Mouse (Mus musculus): ENCODE data around the gene Elmo1. TPM values are rescaled to one million over a fixed set of nuclear protein-coding genes. Genes with fewer than 3 reads are reported as not detected.

Gene Elmo1
- polyA plus RNA-seq, 1 experiment from 2014 or later = 17.8 TPM

GRCm38 (mm10) chr13:20430998-20431397, 340.6 kb downstream of the Elmo1 start:
- H3K27me3 ChIP-seq = no peaks in the 10 kb centered on the region
- H3K9ac ChIP-seq = no peak overlapping the region
- WGBS = 81% methylated on average over 6 of the region's 6 CpGs
- H3K4me3 ChIP-seq (replicated peaks) = no peak overlapping the region
- no peak overlapping the region for H3K4me2 ChIP-seq
- no peaks in the 10 kb centered on the region for H3K9me3 ChIP-seq
- H3K4me1 ChIP-seq = no peaks in the 10 kb centered on the region
- H3K27ac ChIP-seq = no peak overlapping the region
- no peak for ATAC-seq (ENCODE audit: low FRiP score)
- no peaks in the 10 kb centered on the region for H3K36me3 ChIP-seq (replicated peaks)

DNA sequence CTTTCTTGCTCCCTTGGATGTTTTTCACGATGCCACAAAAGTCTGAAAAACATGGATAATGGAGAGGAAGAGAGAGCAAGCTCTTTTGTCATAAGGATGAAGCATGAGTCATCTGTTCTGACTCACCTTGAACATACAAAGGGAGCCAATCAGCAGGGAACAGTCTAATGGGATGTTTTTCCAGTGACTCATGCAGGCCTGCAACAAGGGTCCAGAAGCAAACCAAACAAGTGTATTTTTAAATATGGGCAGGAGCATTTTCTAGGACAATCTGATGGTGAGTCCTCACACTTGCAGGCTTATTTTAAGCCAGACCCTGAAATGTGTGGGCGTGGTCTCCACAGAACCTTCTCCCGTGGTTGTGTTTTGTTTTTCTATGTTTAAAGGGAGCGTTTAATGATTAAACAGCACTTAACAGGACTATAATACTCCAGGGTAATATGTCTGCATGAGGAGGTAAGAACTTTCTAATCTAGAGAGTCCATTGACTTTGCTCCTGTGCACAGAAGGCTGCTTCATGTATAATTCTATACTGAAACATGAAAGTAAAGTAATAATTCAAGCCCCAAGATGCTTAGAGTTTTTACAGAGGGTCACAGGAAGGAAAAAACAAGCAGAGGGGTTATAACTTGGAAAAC, 342.9 kb downstream of the Elmo1 start:
- WGBS = 69% methylated on average over 4 of the region's 4 CpGs
- no peak overlapping the region for H3K4me3 ChIP-seq (replicated peaks)
- H3K4me1 ChIP-seq = no peaks in the 10 kb centered on the region
- H3K36me3 ChIP-seq (replicated peaks) = no peaks in the 10 kb centered on the region
- no peak overlapping the region for H3K9ac ChIP-seq
- H3K4me2 ChIP-seq = no peak overlapping the region
- no peaks in the 10 kb centered on the region for H3K9me3 ChIP-seq
- H3K27me3 ChIP-seq = no peaks in the 10 kb centered on the region
- no peak overlapping the region for H3K27ac ChIP-seq
- no peak; the same call in 1 of the 2 replicates for ATAC-seq (ENCODE audit: low FRiP score)

- Histone ChIP-seq H3K4me3 (replicated peaks) (no peak overlapping the region), H3K9me3 (no peaks in the 10 kb centered on the region), H3K36me3 (replicated peaks) (no peaks in the 10 kb centered on the region), H3K4me1 (no peaks in the 10 kb centered on the region), H3K4me2 (no peak overlapping the region), H3K27ac (no peak overlapping the region), H3K9ac (no peak overlapping the region), H3K27me3 (no peaks in the 10 kb centered on the region)
- WGBS = 52% methylated on average over 4 of the region's 4 CpGs
- peak; percentile 40; the same call in 1 of the 2 replicates for ATAC-seq (ENCODE audit: low FRiP score)
These were observed 343.7 kb downstream of the Elmo1 start for GRCm38 (mm10) chr13:20434071-20434470.

- H3K9ac ChIP-seq = no peak overlapping the region
- H3K4me3 ChIP-seq (replicated peaks) = no peak overlapping the region
- 82% methylated on average over 1 of the region's 1 CpGs for WGBS
- H3K4me1 ChIP-seq = no peaks in the 10 kb centered on the region
- no peak overlapping the region for H3K4me2 ChIP-seq
- no peaks in the 10 kb centered on the region for H3K9me3 ChIP-seq
- ATAC-seq (ENCODE audit: low FRiP score) = no peak
- no peak overlapping the region for H3K27ac ChIP-seq
- no peaks in the 10 kb centered on the region for H3K27me3 ChIP-seq
- no peaks in the 10 kb centered on the region for H3K36me3 ChIP-seq (replicated peaks)
These were observed 349.1 kb downstream of the Elmo1 start for GRCm38 (mm10) chr13:20439488-20439887.

- H3K36me3 ChIP-seq (replicated peaks) = no peaks in the 10 kb centered on the region
- H3K27ac ChIP-seq = peak overlapping the region; percentile 14; the same call in 1 of the 2 replicates
- peak; percentile 49 for ATAC-seq (ENCODE audit: low FRiP score)
- H3K9me3 ChIP-seq = no peaks in the 10 kb centered on the region
- H3K4me2 ChIP-seq = no peak overlapping the region
- no peaks in the 10 kb centered on the region for H3K27me3 ChIP-seq
- 28% methylated on average over 7 of the region's 7 CpGs for WGBS
- H3K9ac ChIP-seq = no peak overlapping the region
- H3K4me3 ChIP-seq (replicated peaks) = no peak overlapping the region
- H3K4me1 ChIP-seq = peaks cover 30% of the 10 kb centered on the region
These were observed 360.5 kb downstream of the Elmo1 start for GRCm38 (mm10) chr13:20450831-20451353.

DNA sequence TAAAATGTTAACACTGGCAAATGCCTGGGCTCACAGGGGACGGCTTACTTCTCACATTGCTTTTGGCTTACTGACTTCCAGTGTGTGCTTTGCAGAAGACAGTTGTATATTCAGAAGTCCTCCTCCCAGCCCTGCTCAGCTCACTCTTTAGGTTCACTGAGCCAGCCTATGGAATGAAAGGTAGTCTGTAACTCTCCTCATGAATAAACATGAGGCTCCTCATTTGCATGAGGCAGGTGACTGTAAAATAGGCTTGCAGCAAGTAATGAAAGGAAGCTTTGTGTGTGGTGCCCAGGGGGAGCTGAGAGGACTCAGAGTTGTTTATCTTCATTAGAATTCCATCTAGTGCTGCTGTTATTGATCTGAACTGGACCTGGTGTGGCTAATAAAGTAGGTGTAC, 364.0 kb downstream of the Elmo1 start:
- H3K27ac ChIP-seq = peak overlapping the region; percentile 76
- no peak overlapping the region for H3K4me3 ChIP-seq (replicated peaks)
- no peaks in the 10 kb centered on the region for H3K36me3 ChIP-seq (replicated peaks)
- no peak overlapping the region for H3K4me2 ChIP-seq
- no peak overlapping the region for H3K9ac ChIP-seq
- ATAC-seq (ENCODE audit: low FRiP score) = peak; percentile 92
- H3K9me3 ChIP-seq = no peaks in the 10 kb centered on the region
- 20% methylated on average over 1 of the region's 1 CpGs for WGBS
- H3K4me1 ChIP-seq = peaks cover 30% of the 10 kb centered on the region
- H3K27me3 ChIP-seq = no peaks in the 10 kb centered on the region

DNA sequence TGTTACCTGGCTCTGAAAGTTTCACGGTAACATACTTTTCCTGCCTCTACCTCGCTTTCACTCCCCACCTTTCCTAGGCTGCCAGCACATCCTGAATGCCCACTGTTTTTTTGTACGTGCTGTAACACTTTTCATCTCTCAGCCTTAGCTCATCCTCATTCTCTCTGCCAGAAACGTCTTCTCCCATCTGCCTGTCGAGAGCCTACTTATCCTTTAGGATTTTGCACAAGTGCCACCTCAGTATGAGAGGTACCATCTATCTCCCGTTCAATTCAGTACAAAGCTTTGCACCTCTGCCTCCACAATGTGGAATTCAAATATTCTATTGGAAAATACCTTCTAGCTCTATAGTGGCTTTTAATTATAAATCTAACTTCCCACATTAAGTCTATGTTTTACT, 369.7 kb downstream of the Elmo1 start:
- H3K27ac ChIP-seq = no peak overlapping the region
- no peaks in the 10 kb centered on the region for H3K9me3 ChIP-seq
- no peaks in the 10 kb centered on the region for H3K27me3 ChIP-seq
- no peak for ATAC-seq (ENCODE audit: low FRiP score)
- whole genome bisulfite sequencing = 91% methylated on average over 6 of the region's 6 CpGs
- H3K4me1 ChIP-seq = peaks cover 8% of the 10 kb centered on the region
- H3K4me2 ChIP-seq = no peak overlapping the region
- H3K9ac ChIP-seq = no peak overlapping the region
- no peaks in the 10 kb centered on the region for H3K36me3 ChIP-seq (replicated peaks)
- no peak overlapping the region for H3K4me3 ChIP-seq (replicated peaks)

- Histone ChIP-seq H3K4me2 (no peak overlapping the region), H3K27me3 (no peaks in the 10 kb centered on the region), H3K27ac (no peak overlapping the region), H3K9me3 (no peaks in the 10 kb centered on the region), H3K4me3 (replicated peaks) (no peak overlapping the region), H3K36me3 (replicated peaks) (no peaks in the 10 kb centered on the region), H3K4me1 (peaks cover 2% of the 10 kb centered on the region; the same call in 1 of the 2 replicates), H3K9ac (no peak overlapping the region)
- 94% methylated on average over 3 of the region's 3 CpGs for WGBS
- ATAC-seq (ENCODE audit: low FRiP score) = no peak
These were observed 371.2 kb downstream of the Elmo1 start for GRCm38 (mm10) chr13:20461616-20462015.

DNA sequence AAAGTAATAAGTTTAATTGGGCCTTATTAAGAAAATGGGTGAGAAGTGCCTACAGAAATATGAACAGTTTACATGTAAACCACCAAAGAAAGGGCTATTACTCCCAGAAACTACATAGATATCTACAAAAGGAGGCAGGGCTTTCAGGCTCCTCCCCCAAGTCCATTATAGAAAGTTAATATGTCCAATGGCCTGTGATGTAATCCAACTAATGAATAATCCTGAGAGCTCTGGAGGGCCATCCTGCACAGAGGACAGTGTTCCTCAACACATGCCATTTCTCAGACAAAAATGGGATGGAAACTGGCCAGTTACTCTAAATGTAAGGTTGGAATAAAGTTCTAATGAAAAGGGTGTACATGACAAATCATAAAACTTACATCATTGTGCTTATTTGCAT, 373.8 kb downstream of the Elmo1 start:
- no peaks in the 10 kb centered on the region for H3K9me3 ChIP-seq
- H3K27ac ChIP-seq = no peak overlapping the region
- ATAC-seq (ENCODE audit: low FRiP score) = no peak
- H3K4me2 ChIP-seq = no peak overlapping the region
- no peak overlapping the region for H3K4me3 ChIP-seq (replicated peaks)
- no peaks in the 10 kb centered on the region for H3K4me1 ChIP-seq
- H3K27me3 ChIP-seq = no peaks in the 10 kb centered on the region
- H3K9ac ChIP-seq = no peak overlapping the region
- no peaks in the 10 kb centered on the region for H3K36me3 ChIP-seq (replicated peaks)

GRCm38 (mm10) chr13:20467381-20467780, 377.0 kb downstream of the Elmo1 start:
- 90% methylated on average over 1 of the region's 1 CpGs for WGBS
- Histone ChIP-seq H3K9ac (no peak overlapping the region), H3K4me3 (replicated peaks) (no peak overlapping the region), H3K4me1 (peaks cover 13% of the 10 kb centered on the region), H3K9me3 (no peaks in the 10 kb centered on the region), H3K27me3 (no peaks in the 10 kb centered on the region), H3K36me3 (replicated peaks) (no peaks in the 10 kb centered on the region), H3K27ac (no peak overlapping the region), H3K4me2 (no peak overlapping the region)
- no peak for ATAC-seq (ENCODE audit: low FRiP score)

DNA sequence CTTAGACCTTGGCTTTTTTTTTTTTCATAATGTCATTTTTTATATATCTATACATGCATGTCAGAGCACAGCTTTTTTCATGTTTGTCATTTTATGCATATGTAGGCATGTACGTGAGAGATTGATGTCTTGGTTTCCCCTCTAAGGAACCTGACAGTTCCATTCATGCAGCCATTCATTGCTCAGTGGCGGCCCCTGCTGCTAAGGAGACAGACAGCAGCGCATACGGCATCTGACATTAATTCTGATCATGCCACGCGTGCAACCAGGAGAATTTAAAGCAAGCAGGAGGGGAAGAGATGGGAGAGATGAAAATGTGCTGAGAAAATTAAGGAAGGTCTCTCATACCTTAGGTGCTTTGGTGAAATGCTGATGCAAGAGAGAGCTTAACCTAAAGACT, 381.3 kb downstream of the Elmo1 start:
- no peaks in the 10 kb centered on the region for H3K36me3 ChIP-seq (replicated peaks)
- no peaks in the 10 kb centered on the region for H3K9me3 ChIP-seq
- peak; percentile 63 for ATAC-seq (ENCODE audit: low FRiP score)
- WGBS = 8% methylated on average over 6 of the region's 6 CpGs
- H3K27me3 ChIP-seq = no peaks in the 10 kb centered on the region
- 0 out of 2 replicates have a peak overlapping the region, but pooled peaks have one; percentile 25 for H3K9ac ChIP-seq
- peak overlapping the region; percentile 52 for H3K4me2 ChIP-seq
- peak overlapping the region; percentile 39 for H3K4me3 ChIP-seq (replicated peaks)
- peak overlapping the region; percentile 87 for H3K27ac ChIP-seq
- peaks cover 38% of the 10 kb centered on the region for H3K4me1 ChIP-seq

- ATAC-seq (ENCODE audit: low FRiP score) = peak; percentile 85
- Histone ChIP-seq H3K9ac (0 out of 2 replicates have a peak overlapping the region, but pooled peaks have one; percentile 25), H3K4me1 (peaks cover 38% of the 10 kb centered on the region), H3K4me2 (peak overlapping the region; percentile 52), H3K27me3 (no peaks in the 10 kb centered on the region), H3K9me3 (no peaks in the 10 kb centered on the region), H3K36me3 (replicated peaks) (no peaks in the 10 kb centered on the region), H3K4me3 (replicated peaks) (peak overlapping the region; percentile 39), H3K27ac (peak overlapping the region; percentile 87)
- 25% methylated on average over 10 of the region's 10 CpGs for WGBS
These were observed 382.0 kb downstream of the Elmo1 start for GRCm38 (mm10) chr13:20472301-20472831.

All from forebrain, embryonic 12.5 days (tissue).